Mouse (Mus musculus) adrenal gland, adult 2 months (tissue): ENCODE data around the gene Aak1. TPM values are rescaled to one million over a fixed set of nuclear protein-coding genes. Genes with fewer than 3 reads are reported as not detected.
"Not testable (repeated sequence)": the region's sequence is repeated elsewhere in the genome, so short reads cannot be mapped to it uniquely, and the experiment has no call there.

Experiments
- DNase-seq: peaks from one replicate; pipeline ENCODE4 v3.0.0; 2021
- polyA plus RNA-seq: library from polyadenylated mRNA; depleted of rRNA; stranded (reverse); fragments of >200 nt; gene quantifications from 2 replicates; pipeline ENCODE4 v1.2.3, GENCODE M21; 2012
- total RNA-seq, 2 experiments: library from RNA; stranded (reverse); gene quantifications; 2 replicates each; pipeline ENCODE4 v1.2.3; 2021

Aak1 gene
- total and polyA plus RNA-seq, 3 experiments, result 30.3 to 100 (median 97.0) TPM

DNA sequence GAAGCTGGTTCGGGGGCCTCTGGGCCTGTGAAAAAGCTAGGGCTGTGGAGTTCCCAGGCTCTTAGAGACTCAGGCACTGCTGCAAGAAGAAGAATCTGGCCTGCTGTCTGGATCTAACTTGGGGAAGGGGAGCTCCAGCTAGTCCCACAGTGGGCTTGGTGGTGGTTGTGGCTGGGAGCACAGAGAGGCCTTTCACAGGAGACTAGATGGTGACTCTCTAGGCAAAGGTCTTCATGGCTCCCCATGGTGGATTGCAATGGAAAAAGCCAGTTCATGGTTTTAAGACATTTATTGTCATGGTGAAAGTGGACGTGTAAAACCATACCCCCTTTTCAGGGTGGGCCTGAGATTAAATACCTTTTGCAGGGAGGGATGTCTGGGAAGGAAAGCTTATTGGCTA lies 10.2 kb upstream of the Aak1 start:
- DNase-seq, result no peak

GRCm38 (mm10) chr6:86841949-86842348 lies 7.4 kb upstream of the Aak1 start:
- no peak for DNase-seq

DNA sequence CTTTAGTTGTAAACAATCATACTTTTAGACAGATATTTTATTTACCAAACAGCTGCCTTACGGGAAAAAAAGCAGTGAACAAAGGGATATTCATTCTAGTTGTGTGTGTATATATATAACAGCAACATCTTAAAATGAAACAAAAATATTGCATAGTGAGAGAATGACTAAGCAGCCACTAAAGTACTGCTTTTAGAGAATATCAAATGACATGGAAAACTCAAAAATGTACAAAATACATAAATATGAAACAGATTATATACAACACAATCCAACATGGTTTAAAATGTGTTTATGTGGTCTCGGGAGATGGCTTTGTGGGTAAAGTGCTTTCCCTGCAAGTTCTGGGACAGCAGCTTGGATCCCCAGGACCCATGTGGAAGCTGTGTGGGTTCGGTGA lies 5.7 kb upstream of the Aak1 start:
- DNase-seq, result no peak

DNA sequence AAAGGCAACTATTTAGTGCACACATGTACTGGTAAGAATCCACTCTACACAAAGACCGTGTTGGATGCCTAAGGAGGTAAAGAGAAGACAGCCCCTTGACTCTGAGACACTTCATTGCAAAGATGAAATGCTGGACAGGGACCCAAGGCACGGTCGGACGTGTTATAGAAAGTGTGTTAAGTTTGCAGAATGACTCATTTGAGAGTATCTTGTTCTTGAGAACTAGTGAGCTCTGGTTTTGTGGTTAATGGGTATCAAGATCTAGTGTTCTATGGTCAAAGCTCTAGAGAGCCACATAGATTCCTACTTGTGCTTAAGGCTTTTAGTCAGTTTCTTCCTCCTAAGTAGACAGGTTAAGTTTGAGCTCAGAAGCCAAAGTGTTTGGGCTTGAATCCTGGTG lies 2.9 kb upstream of the Aak1 start:
- DNase-seq, result no peak

DNA sequence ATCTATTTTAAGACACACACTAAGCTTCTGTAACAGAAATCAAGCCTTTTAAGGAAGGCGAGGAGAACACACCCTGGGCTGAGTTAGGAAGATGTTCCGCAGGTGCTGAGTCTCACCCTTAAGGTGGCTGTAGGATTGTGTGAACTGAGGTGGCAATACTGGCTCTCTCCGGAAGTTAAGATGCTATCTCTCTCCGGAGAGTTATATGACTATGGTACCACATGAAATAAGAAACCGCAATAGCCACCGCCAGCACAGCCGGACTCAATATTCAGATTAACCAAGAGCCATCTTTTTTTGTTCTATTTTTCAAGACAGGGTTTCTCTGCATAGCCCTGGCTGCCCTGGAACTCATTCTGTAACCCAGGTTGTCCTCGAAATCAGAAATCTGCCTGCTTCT lies 1.5 kb upstream of the Aak1 start:
- no peak for DNase-seq

DNA sequence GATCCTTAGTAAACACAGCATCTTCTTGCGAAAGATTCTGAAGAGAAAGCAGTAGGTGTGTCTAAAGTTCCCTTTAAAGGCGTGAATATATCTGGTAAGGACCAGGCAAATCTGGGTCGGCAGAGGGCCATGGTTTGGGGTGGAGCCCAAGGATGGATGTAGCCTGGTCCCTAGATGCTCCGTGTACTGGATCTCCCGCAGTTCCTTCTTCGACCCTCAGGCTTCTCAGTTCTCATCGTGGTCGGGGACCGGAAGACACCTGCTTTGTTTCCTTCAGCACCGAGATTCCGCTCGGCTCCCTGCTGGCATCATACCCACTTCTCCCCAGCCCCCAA lies 770 bp upstream of the Aak1 start:
- DNase-seq, result no peak

GRCm38 (mm10) chr6:86849692-86850445 lies 552 bp downstream of the Aak1 start:
- DNase-seq, result peak; percentile 73

GRCm38 (mm10) chr6:86850588-86850987 lies 1.3 kb downstream of the Aak1 start:
- DNase-seq, result no peak

DNA sequence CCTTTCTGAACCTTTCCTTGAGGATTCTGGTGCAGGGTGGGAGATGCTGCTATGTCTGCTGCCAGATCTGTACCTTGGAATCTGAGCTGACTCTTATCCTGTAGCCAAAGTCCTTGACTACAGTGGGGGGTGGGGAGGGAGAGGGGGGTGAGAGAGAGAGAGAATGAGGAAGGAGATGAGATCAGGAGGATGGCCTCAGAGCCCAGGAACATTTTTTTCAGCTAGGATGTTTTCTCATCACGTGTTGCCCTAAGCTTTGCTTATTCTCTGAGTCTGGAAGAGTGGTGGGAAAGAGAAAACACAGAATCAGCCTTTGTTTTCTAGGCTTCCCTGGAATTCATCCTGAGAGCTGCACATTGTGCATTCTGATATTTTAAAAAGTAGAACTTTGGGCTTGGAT lies 2.2 kb downstream of the Aak1 start:
- DNase-seq, result peak; percentile 25

DNA sequence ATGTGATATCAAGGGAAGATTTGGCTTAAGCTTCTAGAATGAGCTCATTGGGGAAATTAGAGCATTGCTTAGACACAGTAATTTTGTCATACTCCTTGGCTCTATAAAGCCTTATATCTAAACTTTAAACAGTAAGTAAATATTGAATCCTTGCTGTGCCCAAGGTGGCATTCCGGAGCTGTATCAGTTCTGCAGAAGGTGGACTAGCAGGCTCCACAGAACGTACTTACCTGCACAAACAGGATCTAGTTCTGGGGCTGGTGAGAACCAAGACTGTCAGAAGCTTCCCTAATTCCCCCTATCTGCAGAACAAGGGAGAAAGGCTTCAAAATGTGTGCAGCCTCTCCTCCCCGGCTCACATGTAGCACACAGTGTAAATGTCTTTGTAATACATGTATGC lies 4.6 kb downstream of the Aak1 start:
- DNase-seq, result no peak

- DNase-seq, result no peak
Observed at GRCm38 (mm10) chr6:86854941-86855340, 5.6 kb downstream of the Aak1 start.

DNA sequence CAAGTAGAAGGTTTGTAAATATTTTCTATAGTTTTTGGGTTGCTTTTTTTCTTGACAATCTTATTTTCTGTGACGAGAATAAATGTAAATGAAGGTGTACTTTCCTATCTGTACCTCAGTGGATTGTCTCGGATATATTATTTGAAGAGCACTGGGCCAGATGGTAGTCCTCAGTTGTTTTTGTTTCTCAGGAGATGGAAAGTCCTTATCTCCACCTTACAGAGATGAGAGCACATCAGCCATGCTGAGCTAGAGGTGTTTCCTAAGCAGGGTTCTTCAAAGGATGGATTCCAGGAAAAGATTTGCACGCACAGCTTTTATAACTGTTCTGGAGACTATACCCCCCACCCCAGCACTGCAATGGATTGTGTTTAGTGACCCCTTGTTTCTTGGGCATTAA lies 9.3 kb downstream of the Aak1 start:
- no peak for DNase-seq

- no peak for DNase-seq
Observed at GRCm38 (mm10) chr6:86860732-86861463, 11.6 kb downstream of the Aak1 start.

- DNase-seq, result no peak
Observed at GRCm38 (mm10) chr6:86864358-86864757, 15.0 kb downstream of the Aak1 start.

GRCm38 (mm10) chr6:86870335-86870734 lies 21.0 kb downstream of the Aak1 start:
- DNase-seq, result no peak

GRCm38 (mm10) chr6:86871783-86872182 lies 22.5 kb downstream of the Aak1 start:
- no peak for DNase-seq

DNA sequence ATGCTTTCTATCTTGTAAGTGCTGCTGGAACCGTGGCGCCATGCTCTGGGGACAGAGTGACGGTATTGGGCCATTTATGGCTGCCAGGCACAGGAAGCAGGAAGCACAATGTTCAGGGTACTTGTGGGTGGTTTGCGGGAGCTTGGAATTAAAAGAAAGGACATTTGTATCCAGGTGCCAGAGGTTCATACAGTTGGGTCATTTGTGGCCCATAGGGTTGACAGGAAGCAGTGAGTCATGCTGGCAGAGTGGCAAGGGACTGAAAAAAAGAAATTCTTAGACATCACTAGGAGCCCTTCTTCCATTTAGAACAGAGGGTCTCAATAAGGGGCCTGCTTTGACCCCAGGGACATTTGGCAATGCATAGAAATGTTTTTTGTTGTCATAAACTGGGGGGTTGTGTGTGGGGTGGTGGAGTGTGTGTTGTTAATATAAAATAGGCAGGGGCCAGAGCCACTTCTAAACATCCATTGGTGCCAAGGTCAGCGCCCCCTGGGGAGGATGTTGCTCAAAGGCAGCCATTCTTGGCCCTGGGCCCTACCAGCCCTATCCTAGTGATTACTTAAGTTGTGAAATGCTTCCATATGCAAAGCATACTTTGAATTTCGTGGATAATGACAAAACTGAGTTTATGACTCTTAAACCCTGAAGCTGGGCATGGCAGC lies 25.5 kb downstream of the Aak1 start:
- DNase-seq, result peak; percentile 69

GRCm38 (mm10) chr6:86876451-86876850 lies 27.1 kb downstream of the Aak1 start:
- no peak for DNase-seq

DNA sequence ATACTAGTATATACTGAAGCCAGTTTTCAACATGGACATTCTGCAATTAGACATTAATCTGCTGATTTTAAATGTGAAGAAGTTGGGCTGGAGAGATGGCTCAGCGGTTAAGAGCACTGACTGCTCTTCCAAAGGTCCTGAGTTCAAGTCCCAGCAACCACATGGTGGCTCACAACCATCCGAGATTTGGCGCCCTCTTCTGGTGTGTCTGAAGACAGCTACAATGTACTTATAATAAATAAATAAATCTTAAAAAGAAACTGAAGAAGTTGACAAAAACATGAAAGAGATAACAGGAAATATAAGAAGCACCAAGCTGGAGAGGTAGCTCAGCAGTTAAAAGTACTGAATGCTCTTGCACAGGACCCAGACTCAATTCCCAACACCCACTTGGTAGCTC lies 29.3 kb downstream of the Aak1 start:
- DNase-seq, result not testable (repeated sequence)

- no peak for DNase-seq
Observed at GRCm38 (mm10) chr6:86879314-86879713, 30.0 kb downstream of the Aak1 start.

- no peak for DNase-seq
Observed at GRCm38 (mm10) chr6:86884230-86884629, 34.9 kb downstream of the Aak1 start.

DNA sequence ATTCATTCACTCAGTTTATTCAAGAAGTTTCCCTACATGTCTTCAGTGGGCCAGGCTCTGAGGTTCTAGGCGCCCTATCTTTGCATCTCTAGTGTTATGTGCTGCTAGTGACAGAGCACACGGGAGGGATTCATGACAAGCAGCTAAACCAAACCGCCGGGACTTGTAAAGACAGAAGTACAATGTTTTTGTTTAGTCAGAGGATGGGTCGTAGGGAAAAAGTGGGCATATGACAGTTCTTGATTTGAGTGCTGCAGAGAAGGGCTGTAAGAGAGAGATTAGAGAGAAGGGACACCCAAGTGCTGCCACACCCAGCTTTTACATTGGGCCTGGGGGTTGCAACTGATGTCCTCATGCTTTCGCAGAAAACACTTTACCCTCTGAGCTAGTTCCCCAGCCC lies 35.4 kb downstream of the Aak1 start:
- no peak for DNase-seq

GRCm38 (mm10) chr6:86885816-86886529 lies 36.7 kb downstream of the Aak1 start:
- DNase-seq, result peak; percentile 68
